Mouse (Mus musculus) spleen, adult 2 months (tissue): ENCODE results near the gene B4galt1. TPM values are rescaled to one million over a fixed set of nuclear protein-coding genes. Genes with fewer than 3 reads are reported as not detected.

Source experiments
- DNase-seq, 2 experiments: peaks; one replicate each; pipeline versions ENCODE4 v3.0.0 to v3.0.0-alpha.2; 2012 to 2021; ENCODE audit warnings: low spot score in 2 of 2, low read depth in 1 of 2
- H3K27ac ChIP-seq: fragments of 200-500 bp; 2 replicates; pipeline ENCODE4 v1.5.1; 2012; ENCODE audit warnings: low read length, inconsistent platforms; ENCODE audit not compliant: insufficient read depth
- H3K27me3 ChIP-seq: fragments of 200-500 bp; 2 replicates; pipeline ENCODE4 v1.6.1; 2012; ENCODE audit warnings: mild to moderate bottlenecking, moderate library complexity, low read length, inconsistent platforms; ENCODE audit not compliant: control insufficient read depth, insufficient read depth
- H3K36me3 ChIP-seq: fragments of 200-500 bp; 2 replicates; pipeline ENCODE4 v1.6.1; 2012; ENCODE audit warnings: mild to moderate bottlenecking, low read length, inconsistent platforms; ENCODE audit not compliant: control insufficient read depth, insufficient read depth
- H3K4me1 ChIP-seq: fragments of 200-500 bp; 2 replicates; pipeline ENCODE4 v1.6.1; 2011; ENCODE audit warnings: inconsistent platforms; ENCODE audit not compliant: control insufficient read depth, insufficient read depth, insufficient read length
- H3K4me3 ChIP-seq: fragments of 200-500 bp; 2 replicates; pipeline ENCODE4 v1.5.1; 2011; ENCODE audit warnings: mild to moderate bottlenecking, inconsistent platforms; ENCODE audit not compliant: insufficient read depth, insufficient read length; ENCODE audit errors: extremely low read depth
- CTCF ChIP-seq: fragments of 200-500 bp; IDR thresholded peaks from 2 replicates; pipeline ENCODE4 v1.5.1; 2011; ENCODE audit warnings: mild to moderate bottlenecking, inconsistent platforms; ENCODE audit not compliant: insufficient read depth, insufficient read length, insufficient replicate concordance; ENCODE audit errors: extremely low read depth
- POLR2A ChIP-seq: fragments of 200-500 bp; IDR thresholded peaks from 2 replicates; pipeline ENCODE4 v1.6.1; 2011; ENCODE audit warnings: low read depth, low read length, inconsistent platforms
- WGBS: fragments of 180-500 bp; shearing (Covaris S2); methylation state at CpG from one replicate; pipeline ENCODE4 v1.1.7; 2018; 5-methylcytosine and 5-hydroxymethylcytosine counted together
- polyA plus RNA-seq: library from polyadenylated mRNA; depleted of rRNA; stranded (reverse); fragments of >200 nt; gene quantifications from 2 replicates; pipeline ENCODE4 v1.2.3, GENCODE M21; 2012

The B4galt1 gene
- polyA plus RNA-seq, 1 experiment, result 24.6 TPM

DNA sequence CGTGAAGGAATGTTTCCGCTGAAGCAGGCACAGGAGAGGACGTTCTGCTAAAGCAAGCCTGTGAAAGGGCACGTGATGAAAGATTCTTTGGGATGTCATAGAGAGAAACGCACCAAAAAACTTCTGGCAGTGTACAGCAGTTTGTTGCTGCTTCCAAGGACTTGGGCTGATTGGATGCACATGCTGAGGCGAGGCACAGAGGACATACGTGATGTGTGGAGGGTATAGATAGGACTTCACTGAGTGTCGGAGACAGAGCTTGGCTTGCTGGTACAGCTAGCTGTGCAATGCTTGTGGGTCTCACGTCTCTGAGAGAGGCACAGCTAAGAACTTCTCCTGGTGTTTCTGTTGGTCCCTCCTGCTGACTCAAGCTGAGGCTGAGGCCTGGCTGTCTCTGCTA lies 25.9 kb downstream of the B4galt1 start:
- TF ChIP-seq CTCF (no peak), POLR2A (no peak)
- Histone ChIP-seq H3K27ac (no peak overlapping the region), H3K4me1 (peaks cover 20% of the 10 kb centered on the region; the same call in 1 of the 2 replicates), H3K36me3 (no peaks in the 10 kb centered on the region), H3K4me3 (no peak overlapping the region), H3K27me3 (no peaks in the 10 kb centered on the region)
- DNase-seq, result no peak
- WGBS, result 95% methylated on average over 9 of the region's 9 CpGs

DNA sequence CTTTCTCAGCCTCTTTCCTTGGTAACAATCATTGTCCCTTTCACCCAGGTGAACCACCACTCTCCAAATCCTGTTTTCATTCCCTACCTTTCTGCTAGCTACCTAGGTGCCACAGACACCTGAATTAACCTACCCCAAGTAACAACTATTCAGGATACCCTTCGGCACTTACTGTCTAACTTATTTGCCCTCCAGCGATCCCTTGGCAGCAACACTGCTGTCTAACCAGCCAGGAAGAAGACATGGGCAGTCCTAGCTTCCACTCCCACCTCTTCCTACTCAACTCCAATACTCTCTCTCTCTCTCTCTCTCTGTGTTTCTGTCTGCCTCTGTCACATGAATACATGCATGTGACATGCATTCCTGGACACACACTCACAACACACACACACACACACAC lies 27.0 kb downstream of the B4galt1 start:
- Histone ChIP-seq H3K4me1 (peaks cover 20% of the 10 kb centered on the region; the same call in 1 of the 2 replicates), H3K4me3 (no peak overlapping the region), H3K27ac (no peak overlapping the region), H3K36me3 (no peaks in the 10 kb centered on the region), H3K27me3 (no peaks in the 10 kb centered on the region)
- TF ChIP-seq POLR2A (no peak), CTCF (no peak)
- no peak for DNase-seq
- 94% methylated on average over 2 of the region's 2 CpGs for WGBS

DNA sequence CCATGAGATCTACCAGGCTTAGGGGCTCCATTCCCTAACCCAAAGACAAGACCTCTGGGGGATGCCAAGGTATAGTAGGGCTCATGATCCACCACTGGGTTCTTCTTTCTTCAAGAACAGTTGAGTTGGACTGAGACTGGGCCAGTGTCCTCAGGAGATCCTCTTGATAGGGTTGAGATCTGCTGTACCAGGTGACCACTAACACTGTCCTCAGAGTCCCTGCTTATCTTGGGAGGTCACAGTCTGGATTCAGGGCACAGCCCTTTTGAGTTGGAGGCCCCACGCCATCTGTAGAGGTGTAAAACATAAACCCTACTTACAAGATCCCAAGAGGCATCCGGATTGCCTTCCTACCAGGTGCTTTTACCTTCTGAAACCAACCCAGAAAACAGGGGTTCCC lies 27.8 kb downstream of the B4galt1 start:
- Histone ChIP-seq H3K27me3 (no peaks in the 10 kb centered on the region), H3K4me1 (peaks cover 20% of the 10 kb centered on the region; the same call in 1 of the 2 replicates), H3K27ac (no peak overlapping the region), H3K36me3 (peaks cover 5% of the 10 kb centered on the region; the same call in 1 of the 2 replicates), H3K4me3 (no peak overlapping the region)
- 93% methylated on average over 2 of the region's 2 CpGs for WGBS
- no peak for TF ChIP-seq POLR2A
- DNase-seq, result no peak

DNA sequence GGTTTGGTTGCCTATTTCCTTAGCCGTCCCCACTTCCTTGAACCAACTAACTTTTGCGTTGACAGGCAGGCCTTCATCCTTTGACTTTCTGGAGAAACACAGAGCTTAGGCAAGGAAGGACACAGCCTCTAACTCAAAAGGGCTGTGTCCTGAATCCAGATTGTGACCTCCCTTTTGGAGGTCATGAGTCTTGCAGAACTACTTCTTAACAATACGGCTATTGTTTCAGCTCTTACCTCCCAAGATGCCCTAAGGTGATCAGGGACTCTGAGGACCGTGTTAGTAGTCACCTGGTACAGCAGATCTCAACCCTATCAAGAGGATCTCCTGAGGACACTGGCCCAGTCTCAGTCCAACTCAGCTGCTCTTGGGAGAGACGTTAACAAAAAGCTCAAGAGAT lies 28.7 kb downstream of the B4galt1 start:
- H3K36me3 ChIP-seq, result peaks cover 6% of the 10 kb centered on the region
- H3K27me3 ChIP-seq, result no peaks in the 10 kb centered on the region
- H3K4me1 ChIP-seq, result peaks cover 20% of the 10 kb centered on the region; the same call in 1 of the 2 replicates
- 80% methylated on average over 5 of the region's 5 CpGs for WGBS
- 0 out of 2 replicates have a peak overlapping the region, but pooled peaks have one; percentile 31 for H3K27ac ChIP-seq
- TF ChIP-seq POLR2A (no peak), CTCF (no peak)
- DNase-seq, result no peak
- no peak overlapping the region for H3K4me3 ChIP-seq

DNA sequence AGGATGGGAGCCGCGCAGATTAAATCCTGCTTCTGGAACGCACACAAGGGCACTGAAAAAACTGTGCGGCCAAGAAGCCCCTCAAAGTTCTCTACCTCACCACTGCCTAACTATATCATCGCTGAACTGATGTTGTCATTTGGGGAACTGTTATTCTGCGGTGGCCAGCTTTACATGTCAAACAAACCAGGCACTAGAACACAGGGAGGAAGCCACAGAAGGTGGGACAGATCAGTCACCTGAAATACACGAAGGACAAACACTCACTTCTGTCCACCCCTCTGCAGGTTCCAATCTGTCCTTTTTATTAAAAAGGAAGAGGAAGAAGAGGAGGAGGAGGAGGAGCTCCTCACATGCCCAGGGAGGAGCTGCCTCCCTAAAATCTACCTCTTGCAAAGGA lies 29.3 kb downstream of the B4galt1 start:
- DNase-seq, result no peak
- no peak overlapping the region for H3K4me3 ChIP-seq
- no peak overlapping the region for H3K27ac ChIP-seq
- H3K4me1 ChIP-seq, result peaks cover 20% of the 10 kb centered on the region; the same call in 1 of the 2 replicates
- H3K27me3 ChIP-seq, result no peaks in the 10 kb centered on the region
- WGBS, result 40% methylated on average over 7 of the region's 7 CpGs
- TF ChIP-seq POLR2A (no peak), CTCF (no peak)
- peaks cover 6% of the 10 kb centered on the region for H3K36me3 ChIP-seq

DNA sequence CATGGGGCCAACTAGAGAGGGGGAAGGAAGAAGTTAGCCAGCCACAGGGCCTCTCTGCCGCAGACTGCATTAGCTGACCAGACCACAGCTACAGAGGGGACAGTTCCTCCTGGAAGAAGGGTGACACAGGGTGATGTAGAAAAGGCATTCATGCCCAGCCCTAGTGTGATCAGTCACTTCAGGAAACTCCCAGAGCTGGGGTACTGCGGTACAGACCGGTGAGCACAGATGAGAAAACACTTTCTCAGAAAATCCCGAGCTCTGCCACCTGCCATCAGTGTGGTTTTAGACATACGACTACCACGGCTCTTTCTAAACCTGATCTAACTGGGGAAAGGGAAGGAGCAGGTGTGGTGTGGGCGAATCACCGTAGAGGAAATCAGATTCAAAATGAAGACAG lies 30.1 kb downstream of the B4galt1 start:
- 20% methylated on average over 8 of the region's 8 CpGs for WGBS
- peaks cover 20% of the 10 kb centered on the region; the same call in 1 of the 2 replicates for H3K4me1 ChIP-seq
- H3K27ac ChIP-seq, result 0 out of 2 replicates have a peak overlapping the region, but pooled peaks have one; percentile 10

DNA sequence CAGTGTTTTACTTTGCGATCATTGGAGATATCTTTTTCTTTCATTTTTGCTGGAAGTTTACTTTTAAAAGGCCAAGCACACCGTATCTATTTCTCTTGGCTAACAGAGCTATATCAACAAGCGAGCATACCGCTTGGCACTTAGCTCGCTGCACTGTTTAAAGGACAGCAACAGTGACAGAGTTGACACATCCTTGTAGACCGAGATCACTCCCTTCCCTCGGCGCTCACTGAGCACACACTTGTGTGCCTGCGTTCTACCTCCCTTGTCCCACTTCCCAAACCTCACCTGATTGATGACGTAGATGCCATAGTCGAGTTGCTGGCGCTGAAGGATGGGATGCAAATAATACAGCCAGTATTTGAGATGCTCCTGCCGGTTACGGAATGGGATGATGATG lies 30.7 kb downstream of the B4galt1 start:
- DNase-seq, result no peak
- H3K36me3 ChIP-seq, result peaks cover 8% of the 10 kb centered on the region
- no peak for TF ChIP-seq CTCF
- no peak for TF ChIP-seq POLR2A
- H3K27me3 ChIP-seq, result no peaks in the 10 kb centered on the region
- no peak overlapping the region for H3K4me3 ChIP-seq
- H3K27ac ChIP-seq, result no peak overlapping the region
- WGBS, result 86% methylated on average over 14 of the region's 14 CpGs
- peaks cover 20% of the 10 kb centered on the region; the same call in 1 of the 2 replicates for H3K4me1 ChIP-seq

More for the DNA sequence above, 30.1 kb downstream of the B4galt1 start:
- peak; percentile 12 to 39 for DNase-seq
- TF ChIP-seq CTCF (no peak), POLR2A (no peak)
- peaks cover 6% of the 10 kb centered on the region for H3K36me3 ChIP-seq
- H3K4me3 ChIP-seq, result no peak overlapping the region
- no peaks in the 10 kb centered on the region for H3K27me3 ChIP-seq
